Comparison of ENCODE assay signal across 9 mouse cellular contexts in the genomic region with DNA sequence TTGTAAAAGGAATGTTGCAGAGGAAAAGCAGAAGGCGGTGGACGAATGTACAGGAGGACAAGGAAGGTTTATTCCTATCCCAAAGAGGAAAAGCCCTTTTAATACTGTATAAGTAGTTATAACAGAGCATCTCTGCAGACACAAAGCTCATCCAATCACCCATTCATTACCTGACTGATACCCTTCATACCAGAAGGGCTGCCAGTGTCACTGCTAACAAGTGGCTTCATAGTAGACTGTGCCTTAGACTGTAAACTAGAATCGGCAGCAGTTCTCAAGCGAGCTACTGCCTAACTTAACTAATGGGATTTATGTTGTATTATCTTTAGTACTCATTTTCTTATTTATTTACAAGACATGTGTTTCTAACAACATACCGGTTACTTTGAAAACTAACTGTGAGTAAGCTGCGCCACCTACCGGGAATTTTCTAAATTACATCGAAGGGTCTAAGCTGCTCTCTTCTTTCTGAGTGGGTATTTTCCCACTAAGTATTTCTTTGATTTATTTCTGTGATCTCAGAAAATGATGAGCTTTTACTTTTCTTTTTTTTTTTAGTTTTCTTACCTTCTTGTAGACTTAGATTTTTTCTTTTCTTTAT.
DNase-seq lines count a peak whose midpoint lies in the region; ATAC-seq lines count a peak whose summit lies in the region.
"Had no signal": no experiment of that assay in that cellular context is flagged by ENCODE, and none has a peak within 500 bp of the region (broad histone marks: within the 10 kb centered on the region; RNA-seq: fewer than 3 reads in every experiment).

No protein-coding gene starts in this region.

- no peak overlapping the region for H3K9ac ChIP-seq in forebrain, embryonic 12.5 days
- no peak overlapping the region for H3K9ac ChIP-seq in forebrain, embryonic 14.5 days (ENCODE audit: low read length)
- H3K9ac ChIP-seq: heart, embryonic 15.5 days had no signal

- ATAC-seq in forebrain, embryonic 12.5 days (ENCODE audit: low FRiP score) = no peak
- ATAC-seq in forebrain, embryonic 14.5 days = peak; percentile 72

- H3K4me3 ChIP-seq in forebrain, embryonic 10.5 days = no peak overlapping the region
- H3K4me3 ChIP-seq in forebrain, embryonic 12.5 days (replicated peaks) = no peak overlapping the region
- H3K4me3 ChIP-seq in forebrain, embryonic 14.5 days (ENCODE audit: low read depth, low read length) = no peak overlapping the region
- H3K4me3 ChIP-seq: heart, embryonic 15.5 days had no signal

- H3K27me3 ChIP-seq in forebrain, embryonic 10.5 days (ENCODE audit: poor library complexity, severe bottlenecking) = no peaks in the 10 kb centered on the region
- H3K27me3 ChIP-seq in forebrain, embryonic 12.5 days = no peaks in the 10 kb centered on the region
- no peaks in the 10 kb centered on the region for H3K27me3 ChIP-seq in forebrain, embryonic 14.5 days (replicated peaks; ENCODE audit: control insufficient read depth, insufficient read depth, low read length)
- H3K27me3 ChIP-seq: heart, embryonic 15.5 days had no signal

- no peak overlapping the region for H3K4me2 ChIP-seq in forebrain, embryonic 12.5 days
- H3K4me2 ChIP-seq in forebrain, embryonic 14.5 days (ENCODE audit: low read length) = no peak overlapping the region
- H3K4me2 ChIP-seq: heart, embryonic 15.5 days had no signal

- WGBS in forebrain, embryonic 10.5 days = 43% methylated on average over 8 of the region's 8 CpGs
- WGBS in forebrain, embryonic 12.5 days = 36% methylated on average over 8 of the region's 8 CpGs
- 40% methylated on average over 8 of the region's 8 CpGs for WGBS in forebrain, embryonic 14.5 days

- H3K9me3 ChIP-seq in forebrain, embryonic 10.5 days = no peaks in the 10 kb centered on the region
- H3K9me3 ChIP-seq in forebrain, embryonic 12.5 days = no peaks in the 10 kb centered on the region
- no peaks in the 10 kb centered on the region for H3K9me3 ChIP-seq in forebrain, embryonic 14.5 days (replicated peaks; ENCODE audit: control insufficient read depth, low read length)
- H3K9me3 ChIP-seq: heart, embryonic 15.5 days had no signal

- peak; percentile 56 for DNase-seq in forebrain, embryonic 10.5 days (ENCODE audit: extremely low spot score, low spot score)
- peak; percentile 44 for DNase-seq in urinary bladder, postnatal 25 days (ENCODE audit: low spot score)
- DNase-seq in urinary bladder, adult 2 months (ENCODE audit: low spot score) = no peak
- DNase-seq in forebrain, embryonic 14.5 days (ENCODE audit: low spot score) = peak; percentile 88
- DNase-seq in kidney, postnatal 14 days = peak; percentile 38
- DNase-seq in mesoderm, embryonic 11.5 days (ENCODE audit: low read depth, low spot score) = peak; percentile 63
- DNase-seq in thymus, postnatal 14 days = peak; percentile 26

- no peaks in the 10 kb centered on the region for H3K4me1 ChIP-seq in forebrain, embryonic 10.5 days
- H3K4me1 ChIP-seq in forebrain, embryonic 12.5 days = no peaks in the 10 kb centered on the region; the same call in 1 of the 2 replicates
- no peaks in the 10 kb centered on the region for H3K4me1 ChIP-seq in forebrain, embryonic 14.5 days (ENCODE audit: control insufficient read depth, insufficient read depth, low read length)
- H3K4me1 ChIP-seq: heart, embryonic 15.5 days had no signal

- no peak overlapping the region for H3K27ac ChIP-seq in forebrain, embryonic 10.5 days
- no peak overlapping the region for H3K27ac ChIP-seq in forebrain, embryonic 12.5 days
- no peak overlapping the region for H3K27ac ChIP-seq in forebrain, embryonic 14.5 days (ENCODE audit: low read depth, low read length)
- H3K27ac ChIP-seq: heart, embryonic 15.5 days had no signal

- no peaks in the 10 kb centered on the region for H3K36me3 ChIP-seq in forebrain, embryonic 10.5 days (replicated peaks)
- no peaks in the 10 kb centered on the region for H3K36me3 ChIP-seq in forebrain, embryonic 12.5 days (replicated peaks)
- H3K36me3 ChIP-seq in forebrain, embryonic 14.5 days (ENCODE audit: control insufficient read depth, insufficient read depth, low read length) = no peaks in the 10 kb centered on the region
- H3K36me3 ChIP-seq: heart, embryonic 15.5 days had no signal
